Mouse (Mus musculus) right cerebral cortex, adult 2 months (tissue): ENCODE measurements at regions not wholly inside any gene's neighbourhood (a gene's known extent, or its start where the extent isn't known, plus 50 kb on each side); places are given as distances from the start of the nearest gene placed in this dataset.
"Not testable (repeated sequence)": the region's sequence is repeated elsewhere in the genome, so short reads cannot be mapped to it uniquely, and the experiment has no call there.

Experiments
- DNase-seq, 2 experiments: peaks; one replicate each; pipeline ENCODE4 v3.0.0; 2021 to 2022; ENCODE audit warnings: low spot score in 2 of 2

DNA sequence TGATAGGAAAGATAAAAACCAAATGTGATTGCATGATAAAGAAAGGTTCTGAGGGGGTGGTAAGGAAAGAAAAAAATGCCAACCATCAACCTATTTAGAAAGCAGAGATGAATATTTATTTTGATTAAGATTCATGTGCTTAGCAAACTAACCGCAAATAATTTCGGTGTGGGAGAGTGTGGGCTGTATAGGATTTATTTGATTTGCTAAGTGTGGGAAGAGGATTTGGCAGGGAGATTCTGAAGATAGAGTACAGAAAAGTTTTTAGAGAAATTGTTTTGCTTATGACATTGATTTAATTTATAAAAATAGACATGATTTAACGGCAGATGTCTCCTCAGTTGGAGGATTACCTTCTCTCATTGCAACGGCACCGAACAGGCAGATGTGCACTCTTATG lies 250.3 kb downstream of the Pros1 start:
- DNase-seq, result no peak

DNA sequence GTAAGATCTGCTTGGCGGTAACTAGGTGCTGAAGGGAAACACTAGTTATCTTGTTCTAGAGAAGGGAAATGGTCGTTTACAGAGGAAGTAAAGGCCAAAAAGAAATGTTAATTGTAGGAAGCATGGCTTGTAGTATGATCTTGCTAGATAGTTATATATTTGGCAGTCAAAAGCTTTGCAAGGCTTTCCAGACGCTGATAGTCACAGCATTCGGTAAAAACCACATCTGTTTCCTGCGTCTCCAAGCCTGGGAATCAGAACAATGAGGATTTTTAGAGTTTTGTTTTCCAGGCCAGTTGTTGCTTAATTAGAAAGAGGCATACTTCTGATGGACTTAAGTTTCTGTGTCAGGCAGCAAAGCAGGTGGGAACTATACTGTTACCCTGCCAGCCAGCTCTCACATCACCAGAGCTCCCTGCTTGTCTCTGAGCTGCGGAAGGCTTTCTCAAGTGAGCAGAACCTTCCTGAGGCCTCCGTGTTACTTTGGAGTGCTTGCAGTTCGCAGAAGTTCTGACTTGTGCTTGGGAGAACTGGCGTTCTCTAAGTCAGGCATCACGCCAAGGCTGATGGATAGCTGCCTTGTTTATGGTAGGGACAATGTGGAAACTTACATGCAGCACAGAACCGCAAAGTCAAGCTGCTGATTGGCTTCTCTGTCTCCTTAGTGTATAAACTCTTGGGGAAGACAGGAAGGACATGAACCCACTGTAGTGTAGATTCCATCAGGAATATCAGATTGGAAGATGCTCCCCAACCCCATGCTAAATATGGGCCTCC lies 251.0 kb downstream of the Pros1 start:
- no peak for DNase-seq

DNA sequence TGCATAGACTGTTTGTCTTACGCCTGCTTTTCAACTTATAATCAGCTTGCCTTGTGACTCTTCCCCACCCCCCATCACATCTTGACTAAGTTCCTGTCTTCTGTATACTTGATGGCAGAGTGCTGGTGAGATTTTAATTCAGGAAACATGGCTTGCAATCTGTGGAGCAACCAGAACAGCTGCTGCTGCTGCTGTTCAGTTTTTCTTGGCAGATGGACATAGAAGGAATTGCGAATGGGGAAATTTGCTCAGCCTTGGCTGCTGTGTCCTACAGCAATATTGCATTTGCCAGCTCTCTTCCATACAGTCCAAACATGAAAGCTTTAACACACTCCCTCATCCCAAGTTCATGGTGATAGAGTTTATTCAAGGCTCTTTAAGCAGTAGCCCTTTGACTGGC lies 262.3 kb downstream of the Pros1 start:
- DNase-seq, result peak; percentile 30 to 47

DNA sequence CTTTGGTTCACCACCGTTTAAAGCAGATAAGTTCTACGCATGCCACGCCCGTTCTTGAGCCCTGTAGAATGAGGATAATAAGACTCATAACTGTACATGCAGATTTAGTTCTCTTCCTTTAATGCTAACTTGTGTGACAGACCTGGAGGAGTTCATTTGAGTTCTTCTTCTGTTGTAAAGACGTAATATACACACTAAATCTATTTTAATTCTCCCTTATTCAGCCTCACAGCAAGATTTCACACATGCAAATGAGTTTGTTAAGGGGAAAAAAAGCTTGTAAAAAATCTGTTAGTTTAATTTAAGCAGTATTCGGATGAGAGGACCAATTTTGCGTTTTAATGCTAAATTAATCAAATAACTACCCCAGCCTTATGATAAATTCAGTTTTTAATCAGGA lies 264.6 kb downstream of the Pros1 start:
- DNase-seq, result no peak

DNA sequence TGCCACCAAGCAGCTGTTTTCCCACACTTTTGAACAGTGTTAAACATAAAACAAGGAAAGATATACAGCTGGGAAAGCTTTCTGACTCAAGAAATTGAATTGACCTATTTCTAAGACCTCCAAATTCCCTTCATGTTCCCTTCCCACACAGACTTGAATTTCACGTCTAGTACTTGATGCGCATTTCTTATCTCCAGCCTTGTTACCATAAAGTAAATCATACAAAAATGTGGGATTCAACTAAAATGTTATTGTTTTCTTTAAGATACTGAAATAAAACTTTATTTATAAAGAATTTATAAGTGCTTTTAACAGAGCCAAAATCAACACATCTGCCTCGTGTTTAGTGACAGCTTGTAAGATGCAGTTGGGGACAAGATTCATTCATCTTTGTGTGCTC lies 289.7 kb downstream of the Pros1 start:
- DNase-seq, result no peak

DNA sequence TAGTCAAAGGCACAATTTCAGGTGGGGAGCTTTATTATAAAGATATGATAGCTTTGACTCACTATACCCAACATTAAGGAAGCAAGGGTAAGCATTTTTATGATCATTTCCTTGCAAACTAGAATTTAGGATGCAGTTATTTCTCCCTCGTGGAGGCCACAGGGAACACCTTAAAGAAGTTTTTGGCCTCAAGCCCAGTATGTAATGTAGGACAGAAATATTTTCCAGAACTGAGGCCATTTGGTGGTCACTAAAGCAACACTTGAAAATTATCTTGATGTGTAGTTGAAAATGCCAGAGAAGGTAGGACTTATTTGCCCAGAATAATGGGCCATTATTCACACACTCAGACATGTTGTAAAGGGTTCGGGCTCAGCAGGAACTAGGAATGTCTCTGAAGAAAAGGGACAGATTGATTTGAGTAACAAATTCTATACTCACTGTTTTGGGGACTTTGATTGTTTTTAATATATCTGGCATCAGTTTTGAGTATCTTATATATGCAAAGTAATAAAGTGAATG lies 301.3 kb downstream of the Pros1 start:
- DNase-seq, result no peak

DNA sequence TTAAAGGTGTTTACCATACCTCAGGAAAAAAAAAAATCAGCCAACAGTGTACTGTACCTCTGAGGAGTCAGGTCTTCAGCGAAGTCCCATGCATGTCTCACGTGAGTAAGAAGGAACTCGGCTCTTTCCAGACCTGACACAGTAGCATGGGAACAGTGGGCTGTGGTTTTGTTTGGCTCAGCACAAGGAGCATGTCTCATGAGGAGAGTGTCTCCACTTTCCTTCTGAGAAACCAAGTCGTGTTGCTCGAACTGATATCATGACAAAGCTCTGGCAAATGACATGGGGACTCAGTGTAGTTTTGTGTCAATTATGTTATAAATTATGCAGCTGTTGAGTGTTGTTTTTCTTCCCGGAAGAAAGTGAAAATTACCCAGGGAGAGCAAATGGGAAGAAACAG lies 316.0 kb downstream of the Pros1 start:
- no peak for DNase-seq

DNA sequence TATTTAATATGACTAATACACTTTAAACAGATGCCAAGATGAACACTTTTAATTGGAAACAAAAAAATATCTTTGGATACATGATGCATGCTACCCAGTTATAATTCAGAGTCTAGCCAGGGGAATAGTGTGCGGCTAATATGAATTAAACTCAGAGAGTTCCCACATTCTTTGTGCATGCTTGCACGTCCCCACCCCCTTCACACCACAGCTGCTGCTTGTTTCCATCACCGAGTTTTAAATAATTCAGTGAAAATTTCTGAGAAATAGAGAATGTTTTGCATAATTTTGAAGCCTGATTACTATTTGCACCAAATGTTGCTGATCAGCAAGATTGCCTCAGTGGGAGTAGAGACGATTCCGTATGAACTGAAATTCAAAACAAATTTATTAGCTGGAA lies 325.1 kb downstream of the Pros1 start:
- peak; percentile 50 to 61 for DNase-seq

DNA sequence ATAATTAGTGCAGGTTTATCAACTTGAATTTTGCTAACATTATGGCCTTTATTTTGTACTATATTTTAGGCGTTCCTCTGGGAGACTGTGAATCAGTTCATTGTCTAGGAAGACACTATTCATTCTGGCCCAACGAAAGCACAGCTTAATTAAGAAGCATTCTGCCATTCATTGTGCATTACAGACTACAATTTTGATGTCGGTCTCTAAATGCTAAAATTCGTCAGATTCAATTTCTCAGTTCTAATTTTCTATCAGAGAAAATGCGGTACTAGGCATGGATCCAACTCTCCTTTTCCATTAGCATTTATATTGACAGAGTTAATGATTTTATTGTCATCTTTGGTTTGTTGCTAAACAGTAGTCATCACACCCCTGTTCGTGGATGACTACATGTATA lies 337.1 kb downstream of the Pros1 start:
- DNase-seq, result no peak

DNA sequence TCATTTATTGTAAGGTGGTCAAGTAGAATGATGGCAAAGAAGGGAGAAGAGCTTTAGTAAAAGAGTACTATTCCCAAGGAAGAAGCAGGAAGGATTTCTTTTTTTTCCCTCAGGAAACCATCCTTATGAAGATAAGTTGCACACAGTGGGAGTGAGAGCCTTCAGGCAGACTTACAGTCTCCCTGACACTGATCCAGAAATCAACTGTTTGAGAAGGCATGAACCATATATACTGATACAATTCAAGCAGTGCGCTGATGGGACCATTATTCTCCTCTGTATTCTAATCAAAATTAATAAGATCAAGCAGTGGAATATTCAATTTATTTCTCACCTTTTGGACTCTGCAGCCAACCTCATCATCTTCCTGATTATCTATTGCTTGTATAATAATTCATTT lies 337.5 kb downstream of the Pros1 start:
- no peak for DNase-seq

DNA sequence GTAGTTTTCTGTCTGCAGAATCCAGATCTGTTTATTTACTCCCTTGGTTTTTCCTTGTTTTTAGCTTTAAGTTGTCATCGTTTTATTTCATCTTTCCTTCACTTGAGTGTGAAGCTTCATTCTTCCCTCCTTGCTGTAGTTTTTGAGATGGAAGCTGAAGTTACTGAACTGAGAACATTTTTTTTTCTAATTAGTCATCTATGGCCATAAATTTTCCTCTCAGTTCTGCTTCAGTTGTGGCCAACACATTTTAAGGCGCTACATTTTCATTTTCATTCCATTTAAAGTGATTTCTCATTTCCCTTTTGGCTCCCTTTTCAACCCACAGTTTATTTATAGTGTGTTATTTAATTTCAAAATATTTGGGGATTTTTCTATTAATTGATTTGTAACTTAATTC lies 340.5 kb downstream of the Pros1 start:
- DNase-seq, result no peak

DNA sequence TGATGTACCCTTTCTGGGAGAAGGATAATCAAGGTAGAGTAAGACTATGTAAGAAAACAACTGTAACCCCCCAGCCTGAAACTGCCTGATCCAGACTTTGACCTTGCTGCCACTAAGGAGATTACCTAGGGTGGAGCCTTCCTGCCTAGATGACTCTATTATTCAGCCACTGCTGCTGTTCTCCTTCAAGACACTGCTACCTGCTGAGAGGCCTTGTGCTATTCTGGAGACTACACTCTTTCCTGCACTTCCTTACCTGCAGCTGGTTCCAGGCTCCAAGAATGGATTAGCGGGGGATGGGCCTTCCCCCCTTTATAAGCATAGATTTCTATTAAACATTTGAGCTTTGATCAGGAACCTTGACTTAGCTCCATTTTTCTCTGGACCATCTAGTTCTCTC lies 359.4 kb downstream of the Pros1 start:
- not testable (repeated sequence) for DNase-seq

DNA sequence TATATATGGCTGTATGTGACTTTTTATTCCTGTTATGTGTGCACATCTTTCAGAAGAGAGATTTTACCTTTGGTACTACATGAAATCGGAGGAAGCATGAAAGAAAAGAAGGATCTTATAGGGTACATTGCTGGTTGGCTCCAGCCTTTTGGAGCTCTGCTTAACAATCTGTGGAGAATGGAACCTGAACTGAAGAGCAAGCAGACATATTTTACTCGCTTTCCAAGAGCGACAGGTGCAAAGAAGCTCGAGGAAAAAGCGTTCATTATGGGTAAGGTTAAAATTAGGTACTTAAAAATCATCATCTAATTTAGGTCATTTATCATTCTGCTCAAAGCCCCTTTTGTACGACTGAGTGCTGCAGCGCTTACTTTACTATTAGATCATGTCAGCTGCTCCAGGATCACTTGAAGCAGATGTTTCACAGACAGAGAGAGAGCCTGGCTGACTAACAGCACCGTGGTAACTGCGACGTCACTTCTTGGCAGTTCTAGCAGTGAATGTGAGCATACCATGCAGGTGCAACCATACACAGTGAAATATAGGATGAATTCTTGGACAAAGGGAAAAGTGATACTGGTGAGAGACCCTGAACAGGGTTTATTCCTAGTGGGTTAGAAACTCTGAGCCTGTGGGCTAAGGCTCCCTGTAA lies 366.2 kb downstream of the Pros1 start:
- DNase-seq, result peak; percentile 26 to 30

DNA sequence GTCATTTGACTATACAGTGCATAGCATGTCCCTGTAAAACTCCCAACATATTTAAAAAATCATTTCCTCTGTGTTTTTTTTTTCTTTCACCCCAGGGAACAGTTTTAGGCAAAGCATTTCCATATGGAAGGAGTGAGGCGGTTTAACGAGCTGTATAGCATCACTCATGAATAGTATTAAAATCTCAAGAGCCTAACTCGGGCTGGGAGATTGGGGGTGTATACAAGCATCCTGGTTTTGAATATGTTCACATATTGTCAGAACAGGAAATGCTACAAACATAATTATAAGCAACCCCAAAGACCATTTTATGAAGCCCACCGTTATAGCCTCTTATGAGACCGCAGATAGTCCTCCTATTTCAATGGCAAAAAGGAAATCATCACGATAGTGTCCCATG lies 370.5 kb downstream of the Pros1 start:
- no peak for DNase-seq

DNA sequence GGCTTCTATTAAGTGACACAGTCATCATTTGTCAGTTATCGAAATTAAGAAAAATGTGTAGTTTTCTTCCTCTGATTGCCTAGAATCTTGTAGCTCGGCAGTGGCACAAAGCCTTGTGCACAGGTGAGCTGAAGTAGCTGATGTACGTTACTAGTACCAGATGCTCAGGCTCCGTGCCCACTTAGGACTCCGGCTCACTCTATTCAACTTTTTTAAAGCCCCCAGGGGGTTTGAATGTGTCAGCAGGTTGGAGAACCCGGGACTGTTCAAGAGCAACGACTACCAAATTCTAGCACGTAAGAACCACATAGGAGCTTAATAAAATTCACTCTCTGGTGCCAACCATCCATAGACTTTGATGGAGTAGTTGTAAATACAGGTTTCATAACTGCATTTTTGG lies 371.0 kb downstream of the Pros1 start:
- no peak for DNase-seq

DNA sequence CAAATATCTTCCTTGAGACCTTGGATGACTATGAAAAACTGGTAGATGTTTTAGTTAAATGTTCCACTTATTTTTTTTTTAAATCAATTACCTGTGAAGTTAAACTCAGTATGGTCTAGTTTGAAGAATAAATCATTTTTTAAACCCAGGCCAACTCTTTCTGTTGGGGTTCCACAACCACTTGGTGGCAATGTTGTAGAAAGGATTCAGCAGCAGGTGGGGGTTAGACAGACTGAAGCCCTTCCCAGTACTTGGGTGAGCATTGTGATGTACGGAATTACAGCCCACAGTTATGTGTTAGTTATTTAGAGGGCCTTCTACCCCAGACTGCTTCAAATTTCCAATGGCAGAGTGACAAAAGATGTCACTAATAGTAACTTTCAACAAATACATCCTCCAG lies 375.0 kb downstream of the Pros1 start:
- no peak for DNase-seq

DNA sequence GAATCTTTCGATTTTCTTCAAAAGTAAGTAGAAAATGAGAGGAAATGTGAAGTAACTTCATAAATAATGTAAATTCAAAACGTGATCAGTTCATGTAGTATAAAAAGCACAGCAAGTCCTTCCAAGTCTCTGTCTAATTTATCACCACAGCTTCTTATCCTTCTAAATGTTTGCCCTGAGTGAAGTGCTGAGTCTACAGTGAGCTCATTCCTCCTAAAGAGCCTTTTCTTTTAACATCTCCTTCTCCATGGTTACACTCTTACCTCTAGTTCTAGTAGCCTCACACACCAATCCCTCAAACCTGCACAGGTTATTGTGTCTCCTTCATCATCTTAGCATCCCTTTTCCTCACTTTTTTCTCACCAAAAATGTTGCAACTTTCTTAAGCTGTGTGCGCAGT lies 375.5 kb downstream of the Pros1 start:
- DNase-seq, result no peak

DNA sequence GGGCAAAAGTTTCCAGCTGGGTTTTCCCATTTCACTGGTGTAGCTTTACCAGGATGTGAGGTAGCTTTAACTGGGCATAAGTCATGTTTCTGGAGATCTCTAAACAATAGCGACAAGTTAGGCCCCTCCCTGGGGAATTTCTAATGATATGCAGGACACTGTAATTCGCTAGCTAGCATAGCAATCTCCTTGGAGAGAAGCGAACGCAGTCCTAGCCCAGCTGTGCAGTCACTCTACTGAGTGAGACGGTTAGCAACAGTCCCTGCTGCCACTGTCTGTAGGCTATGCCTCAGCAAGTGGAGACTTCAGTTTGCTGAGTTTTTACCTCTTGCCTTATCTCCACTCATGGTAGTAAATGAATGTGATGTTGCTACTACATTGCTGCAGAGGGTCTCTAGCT lies 416.1 kb downstream of the Pros1 start:
- no peak for DNase-seq

DNA sequence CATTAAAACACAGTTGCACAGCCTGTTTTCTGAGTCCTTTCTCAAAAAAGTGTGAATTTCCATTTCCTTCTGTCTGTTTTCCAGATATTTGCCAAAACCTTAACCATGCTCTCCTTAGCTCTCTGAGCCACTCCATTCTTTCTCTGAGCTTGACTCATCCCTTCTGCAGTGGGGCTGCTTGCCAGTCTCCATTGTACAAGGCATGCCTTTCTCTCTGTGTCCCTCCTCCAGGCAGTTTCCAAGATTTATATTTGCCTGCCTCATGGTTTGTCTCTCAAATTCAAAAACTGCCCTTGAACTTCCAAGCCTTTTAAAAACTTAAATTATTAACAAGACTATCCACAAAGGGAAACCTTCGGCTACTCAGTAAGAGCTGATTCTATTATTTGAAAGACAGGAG lies 423.4 kb downstream of the Pros1 start:
- DNase-seq, result no peak

DNA sequence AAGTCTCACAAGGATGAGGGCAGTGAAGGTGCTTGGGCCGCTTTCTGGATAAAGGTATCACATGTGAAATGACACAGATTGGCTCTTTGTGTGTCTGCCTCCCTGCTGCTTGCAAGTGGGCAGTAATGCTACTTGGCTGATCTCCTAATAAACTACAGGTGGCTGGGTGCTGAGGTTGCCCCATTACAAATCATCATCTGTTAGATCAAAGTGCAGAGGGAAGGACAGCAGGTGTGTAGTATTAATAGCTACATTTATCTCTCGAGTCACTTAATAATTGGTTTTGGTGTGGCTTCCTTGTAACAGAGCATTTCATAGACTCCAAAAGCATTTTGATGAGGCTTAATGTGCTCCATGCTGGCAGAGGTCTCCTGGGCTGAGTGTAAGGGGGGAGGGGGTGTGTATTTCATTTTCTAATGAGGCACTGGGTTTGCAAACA lies 424.2 kb downstream of the Pros1 start:
- no peak for DNase-seq

DNA sequence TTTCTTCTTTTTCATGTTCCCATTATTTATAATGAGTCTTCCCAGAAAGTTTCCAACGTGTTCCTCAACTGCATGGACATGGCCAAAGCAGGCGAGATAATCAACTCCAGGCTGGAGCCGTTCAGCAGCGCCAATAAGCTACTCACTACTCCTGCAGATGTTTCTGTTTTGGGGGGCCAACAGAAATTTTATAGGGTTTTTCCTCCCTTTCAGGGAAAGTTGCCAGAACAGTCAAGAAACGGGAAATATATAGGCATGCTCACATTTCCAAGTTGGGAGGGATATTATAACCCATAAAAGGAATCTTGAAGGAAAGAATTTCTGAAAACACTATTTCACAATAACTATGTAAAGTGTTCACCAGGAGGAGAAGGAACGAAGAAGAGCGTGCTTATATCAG lies 433.5 kb downstream of the Pros1 start:
- DNase-seq, result no peak

DNA sequence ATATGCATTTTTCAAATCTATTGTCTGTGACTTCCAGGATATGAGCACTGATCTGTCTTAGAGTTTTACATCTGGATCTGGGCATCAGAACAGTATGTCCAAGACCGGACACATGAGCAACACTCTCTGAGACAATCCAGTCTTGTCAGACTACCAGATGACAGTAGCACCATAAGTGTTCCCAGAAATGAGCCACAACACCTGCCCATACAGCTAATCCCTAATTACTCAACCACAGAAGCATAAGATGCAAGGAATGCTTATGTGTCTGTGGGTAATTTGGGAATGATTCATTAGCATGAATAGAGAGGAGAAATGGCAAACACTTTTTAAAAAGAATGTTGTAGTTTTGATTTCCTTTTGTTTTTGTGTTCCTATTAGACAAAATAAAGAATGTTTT lies 457.6 kb downstream of the Pros1 start:
- DNase-seq, result no peak

DNA sequence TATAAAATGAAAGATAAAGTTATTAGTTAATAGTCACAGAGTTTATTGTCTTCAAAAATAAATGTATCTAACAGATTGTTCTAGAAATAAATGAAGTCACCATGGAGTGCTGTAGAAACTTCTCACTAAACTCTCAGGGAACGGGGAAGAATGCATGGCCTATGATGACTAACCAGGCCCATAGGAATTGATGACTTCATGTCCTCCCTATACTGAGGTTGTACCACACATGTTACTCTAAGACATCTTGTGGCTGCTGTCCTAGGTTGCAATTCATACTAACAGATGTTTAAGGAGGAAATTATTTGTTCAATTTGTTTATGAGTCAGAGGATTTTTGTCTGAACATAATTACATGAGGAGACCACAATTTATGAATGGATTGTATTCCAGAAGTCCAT lies 459.4 kb downstream of the Pros1 start:
- DNase-seq, result no peak
